Mouse (Mus musculus) right cerebral cortex, adult 18-20 months (tissue): ENCODE measurements at regions not wholly inside any gene's neighbourhood (a gene's known extent, or its start where the extent isn't known, plus 50 kb on each side); places are given as distances from the start of the nearest gene placed in this dataset.

Experiments used
- DNase-seq: peaks from one replicate; pipeline ENCODE4 v3.0.0; 2022; ENCODE audit warnings: mixed read lengths

GRCm38 (mm10) chr15:47485794-47486193, 6398.9 kb upstream of the Gm7489 start:
- peak; percentile 21 for DNase-seq

GRCm38 (mm10) chr15:47521919-47522318, 6362.8 kb upstream of the Gm7489 start:
- DNase-seq, result no peak
